Comparison of ENCODE assay signal across 7 mouse cellular contexts in genomic region chr19:25060375-25060774, GRCm38 (mm10).
DNase-seq lines count a peak whose midpoint lies in the region; ATAC-seq and TF ChIP-seq lines count a peak whose summit lies in the region.

No protein-coding gene starts in this region.

- H3K27me3 ChIP-seq in intestine, embryonic 15.5 days (replicated peaks): no peaks in the 10 kb centered on the region
- H3K27me3 ChIP-seq in midbrain, embryonic 16.5 days (ENCODE audit: control insufficient read depth, insufficient read depth, low read depth, low read length): no peaks in the 10 kb centered on the region

- H3K9ac ChIP-seq in intestine, embryonic 15.5 days: no peak overlapping the region
- no peak overlapping the region for H3K9ac ChIP-seq in midbrain, embryonic 16.5 days (ENCODE audit: low read depth, low read length)

- no peak for ATAC-seq in intestine, embryonic 15.5 days
- ATAC-seq in midbrain, embryonic 16.5 days: peak; percentile 80

- no peak for TF ChIP-seq CTCF in bone marrow, adult 2 months (IDR thresholded peaks at IDR 0.05; ENCODE audit: control insufficient read depth, insufficient read depth, low read length)

- TF ChIP-seq POLR2A in bone marrow, adult 2 months (IDR thresholded peaks at IDR 0.05; ENCODE audit: borderline replicate concordance, control insufficient read depth, low read depth, low read length): no peak

- peaks cover 2% of the 10 kb centered on the region; the same call in 1 of the 2 replicates for H3K4me1 ChIP-seq in bone marrow, adult 2 months (ENCODE audit: control insufficient read depth, insufficient read depth, low read length)
- no peaks in the 10 kb centered on the region for H3K4me1 ChIP-seq in intestine, embryonic 15.5 days (replicated peaks)
- peaks cover 6% of the 10 kb centered on the region for H3K4me1 ChIP-seq in midbrain, embryonic 16.5 days (ENCODE audit: control insufficient read depth, insufficient read depth, low read length)

- WGBS in bone marrow, adult 2 months: 72% methylated on average over 9 of the region's 9 CpGs
- 24% methylated on average over 9 of the region's 9 CpGs for WGBS in intestine, embryonic 15.5 days
- WGBS in midbrain, embryonic 16.5 days: 15% methylated on average over 9 of the region's 9 CpGs

- H3K4me2 ChIP-seq in intestine, embryonic 15.5 days (replicated peaks): peak overlapping the region; percentile 41
- H3K4me2 ChIP-seq in midbrain, embryonic 16.5 days (ENCODE audit: low read length): peak overlapping the region; percentile 43

- H3K36me3 ChIP-seq in intestine, embryonic 15.5 days: no peaks in the 10 kb centered on the region
- H3K36me3 ChIP-seq in midbrain, embryonic 16.5 days (ENCODE audit: control insufficient read depth, insufficient read depth, low read length): no peaks in the 10 kb centered on the region

- peak; percentile 47 for DNase-seq in Muller cell, postnatal 12 days (ENCODE audit: inconsistent ontology term)
- DNase-seq in heart, adult 18-20 months: peak; percentile 55 to 61
- no peak for DNase-seq in thymus, postnatal 25 days
- DNase-seq in thymus, postnatal 0 days (ENCODE audit: low spot score): no peak

- H3K4me3 ChIP-seq in bone marrow, adult 2 months (replicated peaks; ENCODE audit: control insufficient read depth, low read depth, low read length): no peak overlapping the region
- H3K4me3 ChIP-seq in intestine, embryonic 15.5 days (replicated peaks): no peak overlapping the region
- no peak overlapping the region for H3K4me3 ChIP-seq in midbrain, embryonic 16.5 days (ENCODE audit: low read depth, low read length)

- H3K9me3 ChIP-seq in intestine, embryonic 15.5 days: no peaks in the 10 kb centered on the region
- H3K9me3 ChIP-seq in midbrain, embryonic 16.5 days (replicated peaks; ENCODE audit: control insufficient read depth, low read length, poor library complexity, severe bottlenecking): no peaks in the 10 kb centered on the region

- peak overlapping the region; percentile 20; the same call in 1 of the 2 replicates for H3K27ac ChIP-seq in bone marrow, adult 2 months (ENCODE audit: control insufficient read depth, insufficient read depth, low read depth, low read length, poor library complexity)
- no peak overlapping the region for H3K27ac ChIP-seq in intestine, embryonic 15.5 days
- H3K27ac ChIP-seq in midbrain, embryonic 16.5 days (ENCODE audit: low read length): 0 out of 2 replicates have a peak overlapping the region, but pooled peaks have one; percentile 12

Comparison
In these comparisons a context has a peak if more than half of its experiments do, and no peak if none do; other contexts are left out.
1. DNase-seq: peak in Muller cell, postnatal 12 days (single experiment) and heart, adult 18-20 months (2 of 2); none in thymus, postnatal 25 days (single experiment) and thymus, postnatal 0 days (single experiment).